Mouse (Mus musculus): ENCODE data around the gene Tspan15. TPM values are rescaled to one million over a fixed set of nuclear protein-coding genes. Genes with fewer than 3 reads are reported as not detected.
A peak's percentile ranks its signal among the peaks of the same experiment; 100 is the strongest.

Gene Tspan15
- polyA plus RNA-seq, 1 experiment, result 1.9 TPM

DNA sequence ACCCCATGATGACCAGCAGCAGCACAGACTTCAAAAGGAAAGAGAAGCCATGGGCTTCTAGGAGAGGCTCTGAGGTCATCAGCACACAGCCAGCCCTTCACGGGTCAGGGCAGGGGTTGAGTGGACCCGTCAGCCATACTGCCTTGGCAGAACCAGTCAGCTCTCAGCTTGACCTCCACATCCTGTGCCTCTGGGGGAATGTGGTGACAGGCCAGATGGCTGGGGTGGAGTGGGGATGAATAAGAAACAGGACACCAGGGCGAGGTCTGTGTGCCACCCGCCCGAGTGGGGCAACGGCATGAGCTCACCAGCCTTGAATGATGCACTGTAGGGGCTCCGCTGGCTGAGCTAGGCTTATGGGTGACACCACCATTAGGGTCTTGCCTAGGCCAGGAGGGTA lies 35.7 kb downstream of the Tspan15 start:
- TF ChIP-seq POLR2A (IDR thresholded peaks at IDR 0.05; ENCODE audit: low read depth, low read length) (no peak), CTCF (IDR thresholded peaks at IDR 0.05; ENCODE audit: borderline replicate concordance, insufficient read depth, low read length) (no peak)
- no peak overlapping the region for H3K27ac ChIP-seq (ENCODE audit: insufficient read depth, low read length)
- H3K4me3 ChIP-seq (ENCODE audit: insufficient read depth, low read length), result no peak overlapping the region
- no peaks in the 10 kb centered on the region for H3K4me1 ChIP-seq (ENCODE audit: control insufficient read depth, insufficient read depth, low read length)

DNA sequence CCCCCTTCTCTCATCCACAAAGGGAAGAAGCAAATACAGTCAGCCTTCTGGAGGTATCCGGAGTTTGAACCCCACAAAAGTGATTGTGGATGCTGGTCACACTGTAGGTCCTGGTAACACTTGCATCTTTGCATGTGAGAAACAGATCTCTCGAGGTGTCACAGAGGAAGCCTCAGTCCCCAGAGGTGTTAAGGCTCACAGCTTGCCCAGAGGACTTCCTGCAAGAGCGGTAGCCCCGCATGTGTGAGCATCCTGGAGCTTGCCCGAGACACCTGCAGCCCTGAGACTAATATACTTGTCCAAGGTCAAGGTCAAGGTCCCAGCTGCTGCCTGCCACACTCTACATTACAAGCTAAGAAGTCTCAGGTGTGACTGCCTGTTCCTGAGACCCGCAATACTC lies 36.1 kb downstream of the Tspan15 start:
- TF ChIP-seq POLR2A (IDR thresholded peaks at IDR 0.05; ENCODE audit: low read depth, low read length) (no peak), CTCF (IDR thresholded peaks at IDR 0.05; ENCODE audit: borderline replicate concordance, insufficient read depth, low read length) (no peak)
- Histone ChIP-seq H3K4me3 (ENCODE audit: insufficient read depth, low read length) (no peak overlapping the region), H3K4me1 (ENCODE audit: control insufficient read depth, insufficient read depth, low read length) (no peaks in the 10 kb centered on the region), H3K27ac (ENCODE audit: insufficient read depth, low read length) (no peak overlapping the region)

DNA sequence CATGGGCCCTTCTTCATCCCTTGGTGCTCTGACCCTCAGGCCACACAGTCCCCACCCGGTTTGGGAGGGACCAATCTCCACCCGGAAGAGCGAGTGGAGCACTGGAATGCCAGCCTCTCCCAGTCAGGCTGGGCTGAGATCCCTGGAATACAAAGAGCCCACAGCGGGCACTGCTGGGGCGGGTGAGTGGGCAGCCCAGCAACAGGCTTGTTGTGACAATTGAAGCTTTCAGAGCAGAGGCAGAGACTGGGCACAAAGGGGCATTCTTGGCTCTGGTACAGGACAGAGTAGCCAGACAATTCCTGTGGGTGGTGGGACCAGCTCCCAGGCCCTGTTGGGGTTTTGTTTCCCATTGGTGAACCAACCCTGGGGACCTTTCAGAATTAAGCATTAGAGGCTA lies 36.6 kb downstream of the Tspan15 start:
- Histone ChIP-seq H3K4me3 (ENCODE audit: insufficient read depth, low read length) (no peak overlapping the region), H3K4me1 (ENCODE audit: control insufficient read depth, insufficient read depth, low read length) (no peaks in the 10 kb centered on the region), H3K27ac (ENCODE audit: insufficient read depth, low read length) (no peak overlapping the region)
- TF ChIP-seq CTCF (IDR thresholded peaks at IDR 0.05; ENCODE audit: borderline replicate concordance, insufficient read depth, low read length) (no peak), POLR2A (IDR thresholded peaks at IDR 0.05; ENCODE audit: low read depth, low read length) (no peak)

DNA sequence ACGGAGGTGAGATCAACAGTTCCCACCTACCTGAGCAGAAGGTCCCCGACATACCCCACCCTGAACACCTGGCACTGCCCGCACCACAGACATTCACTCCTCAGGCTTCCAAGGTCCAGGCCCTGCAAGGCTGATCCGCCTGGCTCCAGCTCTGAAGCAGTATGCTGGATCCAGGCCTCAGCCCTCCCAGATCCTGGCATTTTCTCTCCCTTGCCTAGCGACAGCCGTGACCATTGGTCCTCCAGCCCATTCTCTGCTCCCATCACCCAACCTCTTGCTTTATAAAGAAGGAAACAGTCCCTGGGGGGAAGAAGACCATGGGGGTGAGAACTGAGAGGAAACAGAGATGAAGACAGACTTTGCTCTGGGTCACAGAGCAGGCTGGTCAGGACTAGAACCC lies 37.0 kb downstream of the Tspan15 start:
- TF ChIP-seq POLR2A (IDR thresholded peaks at IDR 0.05; ENCODE audit: low read depth, low read length) (no peak), CTCF (IDR thresholded peaks at IDR 0.05; ENCODE audit: borderline replicate concordance, insufficient read depth, low read length) (no peak)
- Histone ChIP-seq H3K4me1 (ENCODE audit: control insufficient read depth, insufficient read depth, low read length) (no peaks in the 10 kb centered on the region), H3K27ac (ENCODE audit: insufficient read depth, low read length) (no peak overlapping the region), H3K4me3 (ENCODE audit: insufficient read depth, low read length) (no peak overlapping the region)

DNA sequence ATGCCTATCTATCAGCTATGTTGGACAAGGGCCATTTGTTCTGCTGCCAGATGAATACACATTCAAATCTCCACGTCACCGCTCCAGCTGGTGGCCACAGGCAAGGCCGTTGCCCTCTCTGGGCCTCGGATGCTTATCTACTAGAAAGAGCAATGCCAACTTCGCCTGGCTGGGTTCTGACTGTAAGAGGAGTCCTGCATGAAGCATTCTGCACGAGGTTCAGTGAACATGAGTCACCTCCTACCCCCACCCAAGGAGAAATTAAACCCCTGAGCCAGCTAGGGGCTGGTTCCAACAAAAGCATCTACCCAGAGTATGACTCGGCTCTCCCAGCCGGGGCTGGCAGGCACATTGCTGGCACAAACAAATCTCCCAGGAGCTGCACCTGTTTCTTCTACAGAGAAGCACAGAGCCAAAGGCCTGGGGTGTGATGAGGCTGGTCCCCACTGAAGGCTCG lies 38.3 kb downstream of the Tspan15 start:
- TF ChIP-seq CTCF (IDR thresholded peaks at IDR 0.05; ENCODE audit: borderline replicate concordance, insufficient read depth, low read length) (no peak), POLR2A (IDR thresholded peaks at IDR 0.05; ENCODE audit: low read depth, low read length) (no peak)

DNA sequence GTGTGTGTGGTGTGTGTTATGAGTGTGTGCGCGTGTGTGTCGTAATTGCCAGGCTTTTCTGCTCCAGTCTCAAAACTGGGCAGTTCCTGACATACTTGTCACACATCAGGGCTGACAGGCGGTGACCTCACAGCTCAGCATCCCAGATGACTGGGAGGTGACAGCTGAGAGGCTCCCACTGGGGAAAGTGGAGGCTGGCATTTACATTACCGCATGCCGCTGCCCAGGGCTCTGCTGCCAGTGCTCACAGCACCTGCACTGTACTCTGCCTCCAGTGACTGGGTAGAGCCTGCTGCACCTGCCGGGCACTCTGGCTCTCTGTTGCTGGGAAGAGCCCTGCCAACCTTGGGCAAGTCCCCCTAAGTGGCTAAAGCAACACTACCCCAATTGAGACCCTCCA lies 40.2 kb downstream of the Tspan15 start:
- no peak for TF ChIP-seq CTCF (IDR thresholded peaks at IDR 0.05; ENCODE audit: borderline replicate concordance, insufficient read depth, low read length)
- no peak for TF ChIP-seq POLR2A (IDR thresholded peaks at IDR 0.05; ENCODE audit: low read depth, low read length)
- no peak overlapping the region for H3K4me3 ChIP-seq (ENCODE audit: insufficient read depth, low read length)
- no peaks in the 10 kb centered on the region for H3K4me1 ChIP-seq (ENCODE audit: control insufficient read depth, insufficient read depth, low read length)
- no peak overlapping the region for H3K27ac ChIP-seq (ENCODE audit: insufficient read depth, low read length)

More for the DNA sequence above, 38.3 kb downstream of the Tspan15 start:
- Histone ChIP-seq H3K4me3 (ENCODE audit: insufficient read depth, low read length) (no peak overlapping the region), H3K27ac (ENCODE audit: insufficient read depth, low read length) (no peak overlapping the region), H3K4me1 (ENCODE audit: control insufficient read depth, insufficient read depth, low read length) (no peaks in the 10 kb centered on the region)

DNA sequence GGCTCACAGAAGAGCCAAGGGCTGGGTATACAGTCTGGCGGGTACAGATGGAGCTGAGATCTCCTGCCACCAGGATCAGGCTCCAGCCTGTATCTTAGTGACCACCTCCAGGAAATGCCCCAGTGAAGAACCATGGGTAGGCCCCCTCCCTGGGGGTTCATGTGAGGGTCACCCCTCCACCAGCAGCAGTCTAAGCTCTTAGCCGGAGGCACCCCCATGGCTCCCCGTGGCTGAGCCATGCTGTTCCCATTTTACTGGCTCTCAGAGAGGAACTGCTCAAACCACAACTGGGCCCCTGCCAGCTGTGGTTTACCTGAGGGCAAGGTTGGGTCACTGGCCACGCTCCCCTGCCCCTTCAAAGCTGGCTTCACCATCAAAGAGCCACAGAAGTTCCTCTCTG lies 41.1 kb downstream of the Tspan15 start:
- Histone ChIP-seq H3K4me1 (ENCODE audit: control insufficient read depth, insufficient read depth, low read length) (no peaks in the 10 kb centered on the region), H3K4me3 (ENCODE audit: insufficient read depth, low read length) (no peak overlapping the region), H3K27ac (ENCODE audit: insufficient read depth, low read length) (no peak overlapping the region)
- TF ChIP-seq POLR2A (IDR thresholded peaks at IDR 0.05; ENCODE audit: low read depth, low read length) (no peak), CTCF (IDR thresholded peaks at IDR 0.05; ENCODE audit: borderline replicate concordance, insufficient read depth, low read length) (no peak)

DNA sequence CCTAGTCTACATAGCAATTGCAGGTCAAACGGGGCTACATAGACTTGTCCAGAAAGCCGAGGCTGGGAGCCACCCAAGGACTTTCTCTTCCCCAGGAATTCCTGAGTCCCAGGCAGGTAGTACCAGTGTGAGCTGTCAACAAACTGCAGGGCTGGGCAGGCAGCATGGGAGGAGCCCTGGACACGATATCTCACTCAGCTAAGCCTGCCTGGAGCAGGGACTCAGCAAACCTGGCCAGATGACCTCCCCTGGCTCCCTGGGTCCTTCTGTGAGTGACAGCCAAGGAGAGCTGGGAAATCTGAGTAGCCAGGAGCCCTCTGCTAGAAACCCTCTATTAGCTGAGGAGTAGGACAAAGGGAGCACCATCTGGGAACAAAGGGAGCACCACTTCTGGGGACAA lies 41.7 kb downstream of the Tspan15 start:
- Histone ChIP-seq H3K4me3 (ENCODE audit: insufficient read depth, low read length) (no peak overlapping the region), H3K4me1 (ENCODE audit: control insufficient read depth, insufficient read depth, low read length) (no peaks in the 10 kb centered on the region), H3K27ac (ENCODE audit: insufficient read depth, low read length) (no peak overlapping the region)
- TF ChIP-seq POLR2A (IDR thresholded peaks at IDR 0.05; ENCODE audit: low read depth, low read length) (no peak), CTCF (IDR thresholded peaks at IDR 0.05; ENCODE audit: borderline replicate concordance, insufficient read depth, low read length) (no peak)

DNA sequence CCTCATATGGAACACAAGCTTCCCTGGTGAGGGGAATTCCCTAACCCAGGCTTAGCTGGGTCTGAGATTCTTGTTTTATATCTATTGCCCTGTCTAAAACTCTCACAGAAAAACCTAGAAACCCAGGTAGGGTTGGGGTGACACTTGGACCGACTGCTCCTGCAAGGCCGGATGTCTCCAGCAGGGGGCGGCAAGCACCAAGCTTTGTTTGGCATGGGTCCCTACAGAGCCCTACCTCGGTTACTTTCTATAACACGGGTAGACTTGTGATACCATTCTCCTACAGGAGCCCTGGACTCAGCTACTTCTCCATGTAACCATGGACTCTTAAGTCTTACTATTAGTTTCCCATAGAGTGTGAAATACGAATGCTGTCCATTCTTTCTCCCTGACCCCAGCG lies 44.2 kb downstream of the Tspan15 start:
- no peak for TF ChIP-seq POLR2A (IDR thresholded peaks at IDR 0.05; ENCODE audit: low read depth, low read length)
- TF ChIP-seq CTCF (IDR thresholded peaks at IDR 0.05; ENCODE audit: borderline replicate concordance, insufficient read depth, low read length), result peak; percentile 81
- Histone ChIP-seq H3K4me3 (ENCODE audit: insufficient read depth, low read length) (no peak overlapping the region), H3K4me1 (ENCODE audit: control insufficient read depth, insufficient read depth, low read length) (no peaks in the 10 kb centered on the region), H3K27ac (ENCODE audit: insufficient read depth, low read length) (no peak overlapping the region)

DNA sequence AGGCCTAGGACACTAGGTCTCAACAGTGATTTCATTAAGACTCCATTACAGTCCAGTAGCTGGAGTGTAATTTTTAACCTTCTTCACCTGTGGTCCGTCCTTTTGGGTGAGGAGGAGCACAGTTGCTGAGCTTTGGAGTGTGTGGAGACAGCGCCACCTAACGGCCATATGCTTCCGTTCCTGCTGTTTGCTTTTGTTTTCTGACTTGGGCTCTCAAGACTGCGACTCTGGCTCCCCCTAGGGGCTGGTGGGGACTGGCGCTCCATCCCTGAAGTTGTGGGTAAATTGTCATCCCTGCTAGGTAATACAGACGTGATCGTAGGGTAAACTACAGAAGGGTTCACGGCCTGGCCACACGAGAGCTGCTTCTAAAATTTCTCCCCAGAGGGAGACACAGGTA lies 48.0 kb downstream of the Tspan15 start:
- no peak for TF ChIP-seq POLR2A (IDR thresholded peaks at IDR 0.05; ENCODE audit: low read depth, low read length)
- peak; percentile 99 for TF ChIP-seq CTCF (IDR thresholded peaks at IDR 0.05; ENCODE audit: borderline replicate concordance, insufficient read depth, low read length)
- H3K27ac ChIP-seq (ENCODE audit: insufficient read depth, low read length), result no peak overlapping the region
- H3K4me1 ChIP-seq (ENCODE audit: control insufficient read depth, insufficient read depth, low read length), result no peaks in the 10 kb centered on the region

DNA sequence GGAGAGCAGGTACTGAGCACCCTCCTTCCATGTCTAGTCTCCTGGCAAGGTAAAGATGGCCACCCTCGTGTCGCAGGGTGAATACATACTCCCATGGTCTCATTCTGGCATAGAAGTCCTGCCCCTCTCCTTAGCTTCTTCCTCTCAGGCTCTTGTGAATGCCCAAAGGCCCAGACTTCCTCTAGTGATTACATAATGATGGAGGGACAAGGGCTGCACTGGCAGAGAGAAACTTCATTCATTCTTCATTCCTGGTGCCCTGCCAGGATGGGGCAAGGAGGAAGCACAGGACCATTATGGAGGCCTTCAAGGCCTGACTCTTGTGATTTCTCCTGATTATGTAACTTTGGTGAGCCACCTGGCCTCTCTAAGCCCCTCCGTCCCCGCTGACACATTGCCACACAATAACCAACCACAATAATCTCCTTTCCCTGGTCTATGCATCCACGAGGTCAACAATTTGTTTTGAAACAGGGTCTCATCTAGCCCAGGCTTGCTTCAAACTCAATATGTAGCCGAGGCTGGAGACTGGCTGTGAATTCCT lies 48.5 kb downstream of the Tspan15 start:
- TF ChIP-seq CTCF (IDR thresholded peaks at IDR 0.05; ENCODE audit: borderline replicate concordance, insufficient read depth, low read length) (no peak), POLR2A (IDR thresholded peaks at IDR 0.05; ENCODE audit: low read depth, low read length) (no peak)
- H3K4me1 ChIP-seq (ENCODE audit: control insufficient read depth, insufficient read depth, low read length), result no peaks in the 10 kb centered on the region

More for the DNA sequence above, 48.0 kb downstream of the Tspan15 start:
- H3K4me3 ChIP-seq (ENCODE audit: insufficient read depth, low read length), result no peak overlapping the region

More for the DNA sequence above, 48.5 kb downstream of the Tspan15 start:
- Histone ChIP-seq H3K4me3 (ENCODE audit: insufficient read depth, low read length) (no peak overlapping the region), H3K27ac (ENCODE audit: insufficient read depth, low read length) (no peak overlapping the region)

Measured in embryonic fibroblast, embryonic 13.5 days (primary cell).